Mouse (Mus musculus) neural tube, embryonic 14.5 days (tissue): ENCODE measurements at regions not wholly inside any gene's neighbourhood (a gene's known extent, or its start where the extent isn't known, plus 50 kb on each side); places are given as distances from the start of the nearest gene placed in this dataset.
A peak's percentile ranks its signal among the peaks of the same experiment; 100 is the strongest.

Source experiments
- ATAC-seq: fragments of 200-750 bp; cut with Nextera tagmentation; 2 replicates; pipeline ENCODE4 v1.8.0; 2017; ENCODE audit warnings: low read depth, mild to moderate bottlenecking, moderate TSS enrichment, moderate library complexity
- H3K27ac ChIP-seq: fragments of 300-500 bp; sonication (generic); 2 replicates; pipeline ENCODE4 v1.5.1; 2014; ENCODE audit warnings: low read depth, mild to moderate bottlenecking, control low read depth, low read length, moderate library complexity, mixed read lengths
- H3K27me3 ChIP-seq: fragments of 300-500 bp; sonication (generic); 2 replicates; pipeline ENCODE4 v1.6.1; 2014; ENCODE audit warnings: low read length; ENCODE audit not compliant: control insufficient read depth, insufficient read depth
- H3K36me3 ChIP-seq: fragments of 300-500 bp; sonication (generic); 2 replicates; pipeline ENCODE4 v1.6.1; 2014; ENCODE audit warnings: low read length, mixed read lengths; ENCODE audit not compliant: control insufficient read depth, insufficient read depth
- H3K4me1 ChIP-seq: fragments of 300-500 bp; sonication (generic); 2 replicates; pipeline ENCODE4 v1.6.1; 2014; ENCODE audit warnings: low read length; ENCODE audit not compliant: control insufficient read depth, insufficient read depth
- H3K4me2 ChIP-seq: fragments of 300-500 bp; sonication (generic); 2 replicates; pipeline ENCODE4 v1.6.1; 2014; ENCODE audit warnings: mild to moderate bottlenecking, low read depth, low read length, control low read depth
- H3K4me3 ChIP-seq: fragments of 300-500 bp; sonication (generic); 2 replicates; pipeline ENCODE4 v1.5.1; 2014; ENCODE audit warnings: low read depth, low read length, control low read depth, mixed read lengths
- H3K9ac ChIP-seq: fragments of 300-500 bp; sonication (generic); replicated peaks from 2 replicates; pipeline ENCODE4 v1.6.1; 2014; ENCODE audit warnings: low read depth, mild to moderate bottlenecking, control low read depth, low read length, mixed read lengths
- H3K9me3 ChIP-seq: fragments of 300-500 bp; sonication (generic); 2 replicates; pipeline ENCODE4 v1.6.1; 2016; ENCODE audit warnings: low read length; ENCODE audit not compliant: control insufficient read depth
- WGBS: fragments of 180-500 bp; shearing (Covaris S2); extraction: QIAGEN DNeasy Blood & Tissue Kit; methylation state at CpG from one replicate; pipeline ENCODE4 v1.1.7; 2014; 5-methylcytosine and 5-hydroxymethylcytosine counted together

- Histone ChIP-seq H3K9me3 (no peaks in the 10 kb centered on the region), H3K27me3 (no peaks in the 10 kb centered on the region), H3K27ac (no peak overlapping the region), H3K4me2 (no peak overlapping the region), H3K9ac (no peak overlapping the region), H3K36me3 (no peaks in the 10 kb centered on the region), H3K4me1 (no peaks in the 10 kb centered on the region), H3K4me3 (no peak overlapping the region)
- ATAC-seq = no peak
- 92% methylated on average over 8 of the region's 8 CpGs for WGBS
Observed at GRCm38 (mm10) chr4:12501086-12501485, 329.3 kb upstream of the Fam92a start.

- H3K9me3 ChIP-seq = no peaks in the 10 kb centered on the region
- no peak for ATAC-seq
- H3K27ac ChIP-seq = no peak overlapping the region
- no peaks in the 10 kb centered on the region for H3K27me3 ChIP-seq
- 89% methylated on average over 4 of the region's 4 CpGs for WGBS
- H3K4me3 ChIP-seq = no peak overlapping the region
- no peak overlapping the region for H3K9ac ChIP-seq
- H3K4me1 ChIP-seq = no peaks in the 10 kb centered on the region
- no peak overlapping the region for H3K4me2 ChIP-seq
- no peaks in the 10 kb centered on the region for H3K36me3 ChIP-seq
Observed at GRCm38 (mm10) chr4:12498426-12498825, 326.6 kb upstream of the Fam92a start.

GRCm38 (mm10) chr4:12492468-12492867 is 320.7 kb upstream of the Fam92a start:
- Histone ChIP-seq H3K36me3 (no peaks in the 10 kb centered on the region), H3K4me2 (no peak overlapping the region), H3K27me3 (no peaks in the 10 kb centered on the region), H3K4me3 (no peak overlapping the region), H3K9ac (no peak overlapping the region), H3K27ac (no peak overlapping the region), H3K9me3 (no peaks in the 10 kb centered on the region), H3K4me1 (no peaks in the 10 kb centered on the region)
- ATAC-seq = no peak
- 79% methylated on average over 2 of the region's 2 CpGs for WGBS

GRCm38 (mm10) chr4:12491306-12491705 is 319.5 kb upstream of the Fam92a start:
- Histone ChIP-seq H3K27me3 (no peaks in the 10 kb centered on the region), H3K9me3 (no peaks in the 10 kb centered on the region), H3K4me3 (no peak overlapping the region), H3K4me1 (no peaks in the 10 kb centered on the region), H3K36me3 (no peaks in the 10 kb centered on the region), H3K27ac (no peak overlapping the region), H3K9ac (no peak overlapping the region), H3K4me2 (no peak overlapping the region)
- 72% methylated on average over 6 of the region's 6 CpGs for WGBS
- ATAC-seq = no peak

- 56% methylated on average over 3 of the region's 3 CpGs for WGBS
- no peak for ATAC-seq
- H3K4me1 ChIP-seq = no peaks in the 10 kb centered on the region
- H3K36me3 ChIP-seq = no peaks in the 10 kb centered on the region
- no peak overlapping the region for H3K27ac ChIP-seq
- no peaks in the 10 kb centered on the region for H3K27me3 ChIP-seq
- H3K9me3 ChIP-seq = no peaks in the 10 kb centered on the region
- no peak overlapping the region for H3K9ac ChIP-seq
- no peak overlapping the region for H3K4me2 ChIP-seq
- no peak overlapping the region for H3K4me3 ChIP-seq
Observed at GRCm38 (mm10) chr4:12490066-12490465, 318.3 kb upstream of the Fam92a start.

- ATAC-seq = no peak
- WGBS = 70% methylated on average over 6 of the region's 6 CpGs
Observed at GRCm38 (mm10) chr4:12489358-12489757, 317.5 kb upstream of the Fam92a start.

GRCm38 (mm10) chr4:12481481-12481880 is 309.7 kb upstream of the Fam92a start:
- Histone ChIP-seq H3K36me3 (no peaks in the 10 kb centered on the region), H3K9ac (no peak overlapping the region), H3K4me2 (no peak overlapping the region), H3K27ac (no peak overlapping the region), H3K4me1 (no peaks in the 10 kb centered on the region), H3K27me3 (no peaks in the 10 kb centered on the region), H3K9me3 (no peaks in the 10 kb centered on the region), H3K4me3 (no peak overlapping the region)
- ATAC-seq = no peak
- WGBS = 60% methylated on average over 4 of the region's 4 CpGs

More at GRCm38 (mm10) chr4:12489358-12489757, 317.5 kb upstream of the Fam92a start:
- Histone ChIP-seq H3K4me1 (no peaks in the 10 kb centered on the region), H3K4me3 (no peak overlapping the region), H3K9me3 (no peaks in the 10 kb centered on the region), H3K4me2 (no peak overlapping the region), H3K27ac (no peak overlapping the region), H3K36me3 (no peaks in the 10 kb centered on the region), H3K9ac (no peak overlapping the region), H3K27me3 (no peaks in the 10 kb centered on the region)

GRCm38 (mm10) chr4:12476717-12477116 is 304.9 kb upstream of the Fam92a start:
- 82% methylated on average over 7 of the region's 7 CpGs for WGBS
- Histone ChIP-seq H3K4me2 (no peak overlapping the region), H3K27ac (no peak overlapping the region), H3K4me3 (no peak overlapping the region), H3K9ac (no peak overlapping the region), H3K36me3 (no peaks in the 10 kb centered on the region), H3K9me3 (no peaks in the 10 kb centered on the region), H3K27me3 (no peaks in the 10 kb centered on the region), H3K4me1 (0 out of 2 replicates have a peak, but pooled peaks cover 5% of the 10 kb centered on the region)
- ATAC-seq = no peak

GRCm38 (mm10) chr4:12474981-12475568 is 303.3 kb upstream of the Fam92a start:
- no peak overlapping the region for H3K9ac ChIP-seq
- no peak overlapping the region for H3K4me3 ChIP-seq
- 0 out of 2 replicates have a peak, but pooled peaks cover 5% of the 10 kb centered on the region for H3K4me1 ChIP-seq
- WGBS = 51% methylated on average over 4 of the region's 4 CpGs
- no peaks in the 10 kb centered on the region for H3K27me3 ChIP-seq
- no peak overlapping the region for H3K4me2 ChIP-seq
- H3K36me3 ChIP-seq = no peaks in the 10 kb centered on the region
- peak overlapping the region; percentile 4; the same call in 1 of the 2 replicates for H3K27ac ChIP-seq
- H3K9me3 ChIP-seq = no peaks in the 10 kb centered on the region
- ATAC-seq = peak; percentile 60; the same call in 1 of the 2 replicates
